Mouse (Mus musculus) limb, embryonic 11.5 days (tissue): ENCODE data around the gene Mfsd8. TPM values are rescaled to one million over a fixed set of nuclear protein-coding genes. Genes with fewer than 3 reads are reported as not detected.
"Not testable (repeated sequence)": the region's sequence is repeated elsewhere in the genome, so short reads cannot be mapped to it uniquely, and the experiment has no call there.

Experiments
- ATAC-seq: fragments of 200-750 bp; cut with Nextera tagmentation; 2 replicates; pipeline ENCODE4 v1.8.0; 2017; ENCODE audit warnings: low read depth; ENCODE audit not compliant: insufficient number of reproducible peaks, low FRiP score, low TSS enrichment
- DNase-seq: peaks from one replicate; pipeline ENCODE4 v3.0.0-alpha.2; 2015; ENCODE audit warnings: low spot score
- H3K27ac ChIP-seq: fragments of 300-500 bp; sonication (generic); replicated peaks from 2 replicates; pipeline ENCODE4 v1.5.1; 2014; ENCODE audit warnings: low read depth, mild to moderate bottlenecking, low read length
- H3K27me3 ChIP-seq: fragments of 300-500 bp; sonication (generic); 2 replicates; pipeline ENCODE4 v1.6.1; 2014; ENCODE audit warnings: mild to moderate bottlenecking, low read length, mixed read lengths; ENCODE audit not compliant: control insufficient read depth, insufficient read depth
- H3K36me3 ChIP-seq: fragments of 300-500 bp; sonication (generic); 2 replicates; pipeline ENCODE4 v1.6.1; 2014; ENCODE audit warnings: mild to moderate bottlenecking, low read length, moderate library complexity, mixed read lengths; ENCODE audit not compliant: control insufficient read depth, insufficient read depth
- H3K4me1 ChIP-seq: fragments of 300-500 bp; sonication (generic); 2 replicates; pipeline ENCODE4 v1.6.1; 2014; ENCODE audit warnings: low read length, mixed read lengths; ENCODE audit not compliant: control insufficient read depth, insufficient read depth
- H3K4me2 ChIP-seq: fragments of 300-500 bp; sonication (generic); 2 replicates; pipeline ENCODE4 v1.6.1; 2014; ENCODE audit warnings: low read depth, mild to moderate bottlenecking, moderate library complexity; ENCODE audit not compliant: severe bottlenecking
- H3K4me3 ChIP-seq: fragments of 300-500 bp; sonication (generic); 2 replicates; pipeline ENCODE4 v1.5.1; 2014; ENCODE audit warnings: low read depth, low read length
- H3K9ac ChIP-seq: fragments of 300-500 bp; sonication (generic); 2 replicates; pipeline ENCODE4 v1.6.1; 2014; ENCODE audit warnings: mild to moderate bottlenecking, low read length
- H3K9me3 ChIP-seq: fragments of 300-500 bp; sonication (generic); 2 replicates; pipeline ENCODE4 v1.6.1; 2016; ENCODE audit warnings: low read length; ENCODE audit not compliant: control insufficient read depth
- WGBS: fragments of 180-500 bp; shearing (Covaris S2); extraction: QIAGEN DNeasy Blood & Tissue Kit; methylation state at CpG from one replicate; pipeline ENCODE4 v1.1.7; 2014; 5-methylcytosine and 5-hydroxymethylcytosine counted together
- polyA plus RNA-seq: library from polyadenylated mRNA; unstranded; fragments of >200 nt; fragmentation: Nextera tagmentation; extraction: Ambion mirVana; gene quantifications from 2 replicates; pipeline ENCODE4 v1.2.1, GENCODE M21; 2014

Gene Mfsd8
- polyA plus RNA-seq, result 4.8 and 5.6 TPM in 2 replicates

GRCm38 (mm10) chr3:40846473-40846956, at the start of gene Mfsd8:
Gene Mfsd8, minus strand, starts transcription at chr3:40846886.
- not testable (repeated sequence) for H3K27me3 ChIP-seq, H3K36me3 ChIP-seq, H3K4me1 ChIP-seq, H3K9me3 ChIP-seq
- peak; percentile 99 for ATAC-seq
- peak; percentile 94 for DNase-seq
- 0 out of 2 replicates have a peak within 1 kb of the TSS, but pooled peaks have one; percentile 32 for H3K27ac ChIP-seq
- H3K9ac ChIP-seq, result peak within 1 kb of the TSS; percentile 47
- WGBS, result under 1% methylated on average over 32 of the region's 39 CpGs
- peak within 1 kb of the TSS; percentile 56 for H3K4me2 ChIP-seq
- H3K4me3 ChIP-seq, result peak within 1 kb of the TSS; percentile 35

- peak overlapping the region; percentile 49; the same call in 1 of the 2 replicates for H3K9ac ChIP-seq
- WGBS, result 6% methylated on average over 16 of the region's 24 CpGs
- peak; percentile 36 for DNase-seq
These were observed 47.6 kb upstream of the Mfsd8 start for GRCm38 (mm10) chr3:40894336-40894735.

GRCm38 (mm10) chr3:40893816-40894258, 47.2 kb upstream of the Mfsd8 start:
- H3K4me1 ChIP-seq, H3K27ac ChIP-seq, H3K36me3 ChIP-seq, H3K9me3 ChIP-seq, H3K27me3 ChIP-seq: not testable (repeated sequence)
- peak; percentile 97 for DNase-seq
- H3K4me2 ChIP-seq, result peak overlapping the region; percentile 46
- ATAC-seq, result peak; percentile 99
- WGBS, result under 1% methylated on average over 38 of the region's 38 CpGs
- peak overlapping the region; percentile 49 for H3K9ac ChIP-seq
- H3K4me3 ChIP-seq, result peak overlapping the region; percentile 42

More at GRCm38 (mm10) chr3:40894336-40894735, 47.6 kb upstream of the Mfsd8 start:
- H3K9me3 ChIP-seq, H3K4me1 ChIP-seq, H3K27ac ChIP-seq, H3K27me3 ChIP-seq, H3K36me3 ChIP-seq, ATAC-seq: not testable (repeated sequence)
- Histone ChIP-seq H3K4me3 (peak overlapping the region; percentile 42), H3K4me2 (peak overlapping the region; percentile 61)

GRCm38 (mm10) chr3:40853123-40853738, 6.5 kb upstream of the Mfsd8 start:
- H3K4me2 ChIP-seq, H3K27ac ChIP-seq, H3K4me1 ChIP-seq, H3K9ac ChIP-seq, H3K9me3 ChIP-seq, H3K36me3 ChIP-seq, DNase-seq, H3K4me3 ChIP-seq, H3K27me3 ChIP-seq, ATAC-seq: not testable (repeated sequence)
- WGBS, result 92% methylated on average over 3 of the region's 3 CpGs

GRCm38 (mm10) chr3:40847936-40848335, 1.2 kb upstream of the Mfsd8 start:
- ATAC-seq, H3K4me2 ChIP-seq, H3K4me1 ChIP-seq, H3K9me3 ChIP-seq, H3K4me3 ChIP-seq, H3K36me3 ChIP-seq, DNase-seq, H3K27ac ChIP-seq, H3K9ac ChIP-seq, H3K27me3 ChIP-seq: not testable (repeated sequence)
- WGBS, result 91% methylated on average over 2 of the region's 2 CpGs

GRCm38 (mm10) chr3:40847018-40847417, 332 bp upstream of the Mfsd8 start:
- Histone ChIP-seq H3K9ac (0 out of 2 replicates have a peak overlapping the region, but pooled peaks have one; percentile 22), H3K4me3 (peak overlapping the region; percentile 35), H3K4me2 (peak overlapping the region; percentile 56)
- not testable (repeated sequence) for H3K9me3 ChIP-seq, H3K36me3 ChIP-seq, H3K27me3 ChIP-seq, H3K27ac ChIP-seq, H3K4me1 ChIP-seq
- DNase-seq (peak; percentile 67), ATAC-seq (peak; percentile 48)
- WGBS, result 2% methylated on average over 15 of the region's 21 CpGs

- ATAC-seq, result not testable (repeated sequence)
- WGBS, result no CpG with 5 or more reads among the region's 4 CpGs
- peak within 1 kb of the TSS; percentile 56 for H3K4me2 ChIP-seq
These were observed 101 bp upstream of the Mfsd8 start, which contains the start of gene Abhd18 for GRCm38 (mm10) chr3:40846957-40847017. Gene Abhd18, plus strand, starts transcription at chr3:40846970.

GRCm38 (mm10) chr3:40845521-40845920, 1.2 kb downstream of the Mfsd8 start:
- not testable (repeated sequence) for H3K9ac ChIP-seq, H3K27ac ChIP-seq, H3K4me3 ChIP-seq, H3K9me3 ChIP-seq, H3K36me3 ChIP-seq, H3K27me3 ChIP-seq, H3K4me1 ChIP-seq, DNase-seq, ATAC-seq
- H3K4me2 ChIP-seq, result peak overlapping the region; percentile 36; the same call in 1 of the 2 replicates
- WGBS, result 86% methylated on average over 6 of the region's 6 CpGs

More at GRCm38 (mm10) chr3:40846957-40847017, 101 bp upstream of the Mfsd8 start, which contains the start of gene Abhd18:
- Histone ChIP-seq H3K4me3 (peak within 1 kb of the TSS; percentile 35), H3K9ac (peak within 1 kb of the TSS; percentile 47), H3K27ac (0 out of 2 replicates have a peak within 1 kb of the TSS, but pooled peaks have one; percentile 32)
- H3K9me3 ChIP-seq, H3K4me1 ChIP-seq, H3K36me3 ChIP-seq, DNase-seq, H3K27me3 ChIP-seq: not testable (repeated sequence)

GRCm38 (mm10) chr3:40813275-40813674, 33.4 kb downstream of the Mfsd8 start:
- H3K4me2 ChIP-seq, result no peak overlapping the region
- WGBS, result 94% methylated on average over 2 of the region's 2 CpGs
- H3K36me3 ChIP-seq, result peaks cover 22% of the 10 kb centered on the region
- DNase-seq (no peak), ATAC-seq (no peak)
- H3K9me3 ChIP-seq, result no peaks in the 10 kb centered on the region
- H3K4me1 ChIP-seq, result no peaks in the 10 kb centered on the region
- H3K27ac ChIP-seq, result no peak overlapping the region
- no peak overlapping the region for H3K9ac ChIP-seq
- H3K4me3 ChIP-seq, result no peak overlapping the region
- no peaks in the 10 kb centered on the region for H3K27me3 ChIP-seq
